Mouse (Mus musculus) thymus, adult 18-20 months (tissue): Measurements from ENCODE around the gene Vps53.
A peak's percentile ranks its signal among the peaks of the same experiment; 100 is the strongest.
"Not testable (repeated sequence)": the region's sequence is repeated elsewhere in the genome, so short reads cannot be mapped to it uniquely, and the experiment has no call there.

Source experiments
- DNase-seq, 2 experiments: peaks; one replicate each; pipeline ENCODE4 v3.0.0; 2022; ENCODE audit warnings: mixed read lengths in 2 of 2

The Vps53 gene

GRCm38 (mm10) chr11:76010838-76011624, 168.4 kb downstream of the Vps53 start:
- no peak for DNase-seq

GRCm38 (mm10) chr11:76009101-76009500, 170.3 kb downstream of the Vps53 start:
- DNase-seq = no peak

GRCm38 (mm10) chr11:76008162-76008561, 171.3 kb downstream of the Vps53 start:
- no peak for DNase-seq

DNA sequence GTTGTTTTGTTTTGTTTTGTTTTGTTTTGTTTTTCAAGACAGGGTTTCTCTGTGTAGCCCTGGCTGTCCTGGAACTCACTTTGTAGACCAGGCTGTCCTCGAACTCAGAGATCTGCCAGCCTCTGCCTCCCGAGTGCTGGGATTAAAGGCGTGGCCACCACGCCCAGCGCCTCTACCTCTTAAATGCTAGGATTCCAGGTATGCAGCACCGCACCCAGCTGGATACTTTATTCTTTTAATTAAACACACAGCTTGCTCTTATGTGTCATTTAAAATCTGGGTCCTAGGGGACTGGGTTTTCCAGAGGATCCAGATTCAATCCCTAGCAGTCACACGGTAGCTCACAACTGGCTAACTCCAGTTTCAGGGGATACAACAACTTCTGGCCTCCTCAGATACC, 175.2 kb downstream of the Vps53 start:
- not testable (repeated sequence) for DNase-seq

DNA sequence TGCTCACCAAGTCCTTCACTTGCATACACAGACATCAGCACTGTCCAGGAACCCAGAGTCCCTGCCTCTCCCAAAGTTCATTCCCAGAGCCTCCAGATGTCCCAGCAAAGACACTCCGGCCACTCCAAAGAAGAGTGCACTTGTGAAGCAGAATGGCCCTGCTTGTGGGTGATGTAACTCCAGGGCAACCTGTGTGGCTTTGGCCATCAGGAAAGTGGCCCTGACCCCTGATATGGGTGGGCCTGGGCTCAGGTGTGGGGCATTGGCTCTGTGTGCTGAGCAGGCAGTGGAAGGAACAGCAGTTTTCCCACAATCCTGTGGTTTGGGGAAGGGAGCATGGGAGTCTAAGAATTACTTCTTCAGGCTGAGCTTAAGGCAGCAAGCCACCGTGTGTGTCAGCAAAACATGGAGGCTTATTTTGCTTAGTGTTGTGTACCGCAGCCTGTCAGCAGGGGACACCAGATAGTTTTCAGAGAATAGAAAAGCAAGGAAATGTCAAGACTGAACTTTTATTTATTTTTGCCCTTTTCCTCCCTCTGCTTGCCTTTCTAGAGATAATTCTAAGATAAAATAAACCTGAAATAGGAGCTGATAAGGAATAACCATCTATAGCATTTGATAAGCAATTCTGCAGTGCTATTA, 178.1 kb downstream of the Vps53 start:
- no peak for DNase-seq

GRCm38 (mm10) chr11:76000701-76001100, 178.7 kb downstream of the Vps53 start:
- DNase-seq = no peak

- peak; percentile 74 to 81 for DNase-seq
Observed at GRCm38 (mm10) chr11:75999440-76000155, 179.8 kb downstream of the Vps53 start, which contains the start of gene 1700016K19Rik. 1700016K19Rik (plus strand) TSS chr11:75999912.
